Mouse (Mus musculus): ENCODE data around the gene Gm7168. TPM values are rescaled to one million over a fixed set of nuclear protein-coding genes. Genes with fewer than 3 reads are reported as not detected.
"Not testable (repeated sequence)": the region's sequence is repeated elsewhere in the genome, so short reads cannot be mapped to it uniquely, and the experiment has no call there.

The Gm7168 gene
- polyA plus RNA-seq (2015; fragmentation: Nextera tagmentation; extraction: Ambion mirVana): not detected in 2 replicates

- not testable (repeated sequence) for H3K27ac ChIP-seq; H3K4me2 ChIP-seq; H3K4me1 ChIP-seq; H3K4me3 ChIP-seq; H3K9ac ChIP-seq; H3K27me3 ChIP-seq; ATAC-seq (ENCODE audit: insufficient number of reproducible peaks, insufficient read depth, low FRiP score, low TSS enrichment, low read depth); H3K36me3 ChIP-seq; H3K9me3 ChIP-seq
- WGBS: 87% methylated on average over 1 of the region's 2 CpGs
Measured at GRCm38 (mm10) chr17:13948073-13948472, at the start of gene Gm7168. Gene Gm7168, plus strand, starts transcription at chr17:13948373.

DNA sequence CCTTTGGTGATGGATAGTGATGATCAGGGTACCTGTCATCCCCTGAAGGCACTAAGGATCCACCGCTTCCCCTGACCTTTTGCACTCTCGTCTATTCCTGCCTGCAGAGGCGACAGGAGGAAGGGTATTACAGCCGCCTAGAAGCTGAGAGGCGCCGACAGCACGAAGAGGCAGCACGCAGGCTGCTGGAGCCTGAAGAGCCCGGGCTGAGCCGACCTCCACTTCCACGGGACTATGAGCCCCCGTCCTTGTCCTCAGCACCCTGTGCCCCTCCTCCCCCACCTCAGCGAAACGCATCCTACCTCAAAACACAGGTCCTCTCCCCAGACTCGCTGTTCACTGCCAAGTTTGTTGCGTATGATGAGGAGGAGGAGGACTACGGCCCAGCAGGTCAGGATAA, 49.3 kb upstream of the Gm7168 start:
- Histone ChIP-seq H3K27me3 (no peaks in the 10 kb centered on the region), H3K36me3 (peaks cover 41% of the 10 kb centered on the region), H3K9me3 (no peaks in the 10 kb centered on the region), H3K4me1 (no peaks in the 10 kb centered on the region), H3K27ac (no peak overlapping the region), H3K9ac (no peak overlapping the region), H3K4me3 (no peak overlapping the region), H3K4me2 (no peak overlapping the region)
- no peak for ATAC-seq (ENCODE audit: insufficient number of reproducible peaks, insufficient read depth, low FRiP score, low TSS enrichment, low read depth)
- 87% methylated on average over 17 of the region's 17 CpGs for WGBS

- Histone ChIP-seq H3K4me2 (no peak overlapping the region), H3K4me3 (no peak overlapping the region), H3K9me3 (no peaks in the 10 kb centered on the region), H3K9ac (no peak overlapping the region), H3K27ac (no peak overlapping the region), H3K4me1 (no peaks in the 10 kb centered on the region), H3K36me3 (peaks cover 41% of the 10 kb centered on the region), H3K27me3 (no peaks in the 10 kb centered on the region)
- 86% methylated on average over 7 of the region's 7 CpGs for WGBS
- no peak for ATAC-seq (ENCODE audit: insufficient number of reproducible peaks, insufficient read depth, low FRiP score, low TSS enrichment, low read depth)
Measured at GRCm38 (mm10) chr17:13899241-13899640, 48.9 kb upstream of the Gm7168 start.

DNA sequence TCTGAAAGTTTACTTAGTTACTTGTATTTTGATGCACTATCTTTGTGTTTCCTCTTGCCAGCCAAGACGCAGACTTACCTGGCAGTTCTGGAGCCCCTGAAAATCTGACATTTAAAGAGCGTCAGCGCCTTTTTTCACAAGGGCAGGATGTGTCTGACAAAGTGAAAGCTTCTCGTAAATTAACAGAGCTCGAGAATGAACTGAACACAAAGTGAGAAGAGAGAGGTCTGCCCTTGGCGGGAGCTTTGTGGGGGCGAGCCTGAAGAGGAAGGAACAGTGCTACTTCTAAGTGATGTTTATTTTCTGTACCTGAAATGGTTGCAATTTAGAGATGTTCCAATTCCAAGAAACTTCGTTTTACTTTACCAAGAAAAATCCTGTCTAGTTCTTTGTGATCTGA, 44.4 kb upstream of the Gm7168 start:
- ATAC-seq (ENCODE audit: insufficient number of reproducible peaks, insufficient read depth, low FRiP score, low TSS enrichment, low read depth): no peak
- WGBS: 92% methylated on average over 8 of the region's 8 CpGs
- Histone ChIP-seq H3K4me3 (no peak overlapping the region), H3K27me3 (no peaks in the 10 kb centered on the region), H3K9me3 (no peaks in the 10 kb centered on the region), H3K27ac (no peak overlapping the region), H3K9ac (no peak overlapping the region), H3K36me3 (peaks cover 46% of the 10 kb centered on the region), H3K4me1 (no peaks in the 10 kb centered on the region), H3K4me2 (no peak overlapping the region)

- Histone ChIP-seq H3K9ac (no peak overlapping the region), H3K36me3 (peaks cover 35% of the 10 kb centered on the region), H3K9me3 (no peaks in the 10 kb centered on the region), H3K27me3 (no peaks in the 10 kb centered on the region), H3K4me3 (no peak overlapping the region), H3K27ac (no peak overlapping the region), H3K4me1 (no peaks in the 10 kb centered on the region), H3K4me2 (no peak overlapping the region)
- 87% methylated on average over 5 of the region's 5 CpGs for WGBS
- ATAC-seq (ENCODE audit: insufficient number of reproducible peaks, insufficient read depth, low FRiP score, low TSS enrichment, low read depth): no peak
Measured at GRCm38 (mm10) chr17:13907082-13907481, 41.1 kb upstream of the Gm7168 start.

DNA sequence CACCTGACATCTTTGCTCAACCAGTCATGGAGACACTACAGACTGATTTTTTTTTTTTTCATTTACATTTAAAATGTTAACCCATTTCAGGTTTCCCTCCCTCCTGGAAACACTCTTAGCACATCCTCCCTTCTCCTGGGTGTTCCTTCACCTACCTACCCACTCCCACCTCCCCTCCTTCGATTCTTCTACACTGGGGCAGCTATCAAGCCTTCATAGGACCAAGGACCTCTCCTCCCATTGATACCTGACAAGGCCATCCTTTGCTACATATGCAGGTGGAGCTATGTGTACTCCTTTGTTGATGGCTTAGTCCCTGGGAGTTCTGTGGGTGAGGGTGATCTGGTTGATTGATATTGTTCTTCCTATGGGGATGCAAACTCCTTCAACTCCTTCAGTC, 40.5 kb upstream of the Gm7168 start:
- Histone ChIP-seq H3K9ac (no peak overlapping the region), H3K9me3 (no peaks in the 10 kb centered on the region), H3K36me3 (peaks cover 32% of the 10 kb centered on the region), H3K4me1 (no peaks in the 10 kb centered on the region), H3K27ac (no peak overlapping the region), H3K27me3 (no peaks in the 10 kb centered on the region), H3K4me3 (no peak overlapping the region), H3K4me2 (no peak overlapping the region)
- ATAC-seq (ENCODE audit: insufficient number of reproducible peaks, insufficient read depth, low FRiP score, low TSS enrichment, low read depth): no peak
- 94% methylated on average over 1 of the region's 1 CpGs for WGBS

GRCm38 (mm10) chr17:13913951-13914350, 34.2 kb upstream of the Gm7168 start:
- Histone ChIP-seq H3K4me3 (no peak overlapping the region), H3K4me2 (no peak overlapping the region), H3K4me1 (no peaks in the 10 kb centered on the region), H3K27me3 (no peaks in the 10 kb centered on the region), H3K9me3 (no peaks in the 10 kb centered on the region), H3K27ac (no peak overlapping the region), H3K9ac (no peak overlapping the region), H3K36me3 (no peaks in the 10 kb centered on the region)
- WGBS: 38% methylated on average over 4 of the region's 4 CpGs
- ATAC-seq (ENCODE audit: insufficient number of reproducible peaks, insufficient read depth, low FRiP score, low TSS enrichment, low read depth): no peak

DNA sequence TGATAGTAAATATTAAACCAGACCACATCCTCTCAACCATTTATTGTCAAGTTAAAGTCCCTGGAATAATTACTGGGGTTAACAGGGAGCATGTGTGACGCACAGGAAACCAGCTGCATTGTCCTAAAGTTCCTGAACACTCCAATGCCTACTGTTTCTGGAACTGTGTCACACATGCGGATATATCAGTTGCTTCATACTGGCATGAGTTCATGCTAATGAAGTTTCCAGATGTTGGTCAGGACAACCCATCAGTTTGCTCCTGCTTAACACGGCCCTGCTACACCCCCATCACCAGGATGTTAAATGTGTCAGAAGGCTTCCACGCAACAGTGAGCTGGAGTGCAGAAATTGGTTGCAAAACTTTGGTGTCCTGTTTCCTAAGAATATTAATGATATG, 33.6 kb upstream of the Gm7168 start:
- Histone ChIP-seq H3K4me2 (no peak overlapping the region), H3K36me3 (no peaks in the 10 kb centered on the region), H3K9me3 (no peaks in the 10 kb centered on the region), H3K27ac (no peak overlapping the region), H3K4me3 (no peak overlapping the region), H3K4me1 (no peaks in the 10 kb centered on the region), H3K9ac (no peak overlapping the region), H3K27me3 (no peaks in the 10 kb centered on the region)
- no peak for ATAC-seq (ENCODE audit: insufficient number of reproducible peaks, insufficient read depth, low FRiP score, low TSS enrichment, low read depth)
- 47% methylated on average over 4 of the region's 4 CpGs for WGBS

DNA sequence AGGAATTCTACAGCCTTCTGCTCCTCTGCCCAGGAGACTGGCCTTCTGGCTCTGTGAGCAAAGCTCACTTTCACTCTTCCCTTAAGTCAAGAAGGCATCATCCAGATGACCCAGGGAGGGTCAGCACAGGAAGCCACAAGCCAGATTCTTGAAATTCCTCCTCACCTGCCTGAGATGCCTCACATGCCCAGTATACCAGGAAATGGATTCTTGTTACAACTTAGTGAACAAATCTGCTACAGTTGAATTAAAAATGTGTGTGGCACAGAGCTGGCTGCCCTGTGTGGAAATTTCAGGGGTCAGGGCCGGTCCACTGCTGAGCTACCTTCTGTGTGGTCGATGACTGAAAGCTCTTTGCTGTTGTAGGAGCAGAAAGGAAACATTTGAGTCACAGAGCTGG, 27.4 kb upstream of the Gm7168 start:
- Histone ChIP-seq H3K4me2 (no peak overlapping the region), H3K36me3 (no peaks in the 10 kb centered on the region), H3K27me3 (no peaks in the 10 kb centered on the region), H3K4me1 (no peaks in the 10 kb centered on the region), H3K9me3 (no peaks in the 10 kb centered on the region), H3K27ac (no peak overlapping the region), H3K9ac (no peak overlapping the region), H3K4me3 (no peak overlapping the region)
- WGBS: 35% methylated on average over 2 of the region's 2 CpGs
- no peak for ATAC-seq (ENCODE audit: insufficient number of reproducible peaks, insufficient read depth, low FRiP score, low TSS enrichment, low read depth)

- H3K4me3 ChIP-seq: no peak overlapping the region
- H3K27me3 ChIP-seq: no peaks in the 10 kb centered on the region
- H3K9me3 ChIP-seq: no peaks in the 10 kb centered on the region
- no peak overlapping the region for H3K4me2 ChIP-seq
- no peak overlapping the region for H3K27ac ChIP-seq
- H3K4me1 ChIP-seq: no peaks in the 10 kb centered on the region
- H3K36me3 ChIP-seq: no peaks in the 10 kb centered on the region
- WGBS: 52% methylated on average over 2 of the region's 2 CpGs
- no peak for ATAC-seq (ENCODE audit: insufficient number of reproducible peaks, insufficient read depth, low FRiP score, low TSS enrichment, low read depth)
- H3K9ac ChIP-seq: no peak overlapping the region
Measured at GRCm38 (mm10) chr17:13923418-13923817, 24.8 kb upstream of the Gm7168 start.

GRCm38 (mm10) chr17:13924588-13924987, 23.6 kb upstream of the Gm7168 start:
- no peak overlapping the region for H3K4me2 ChIP-seq
- H3K36me3 ChIP-seq: no peaks in the 10 kb centered on the region
- ATAC-seq (ENCODE audit: insufficient number of reproducible peaks, insufficient read depth, low FRiP score, low TSS enrichment, low read depth): no peak
- no peak overlapping the region for H3K4me3 ChIP-seq
- no peaks in the 10 kb centered on the region for H3K27me3 ChIP-seq
- H3K27ac ChIP-seq: no peak overlapping the region
- H3K9ac ChIP-seq: no peak overlapping the region
- H3K4me1 ChIP-seq: no peaks in the 10 kb centered on the region
- 92% methylated on average over 2 of the region's 2 CpGs for WGBS
- no peaks in the 10 kb centered on the region for H3K9me3 ChIP-seq

DNA sequence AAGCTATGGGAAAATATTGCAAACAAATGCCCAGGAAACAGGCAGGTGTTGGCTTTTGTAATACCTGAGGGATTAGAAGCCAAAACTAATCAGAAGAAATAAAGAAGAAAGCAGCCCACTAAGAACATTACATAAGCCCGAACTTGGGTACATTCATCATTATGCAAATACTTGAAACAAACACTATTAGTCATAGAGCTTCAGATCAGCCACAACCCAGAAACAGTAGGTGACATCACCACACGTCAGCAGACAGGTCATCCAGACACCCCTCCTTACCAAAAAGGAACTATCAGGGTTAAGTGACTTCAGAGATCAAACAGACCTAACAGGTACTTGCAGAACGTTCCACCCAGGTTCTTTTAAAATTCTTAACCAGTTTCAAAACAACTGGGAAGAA, 22.2 kb upstream of the Gm7168 start:
- Histone ChIP-seq H3K36me3 (no peaks in the 10 kb centered on the region), H3K4me2 (no peak overlapping the region), H3K9ac (no peak overlapping the region), H3K27ac (no peak overlapping the region), H3K9me3 (no peaks in the 10 kb centered on the region), H3K4me1 (no peaks in the 10 kb centered on the region), H3K27me3 (no peaks in the 10 kb centered on the region), H3K4me3 (no peak overlapping the region)
- WGBS: 67% methylated on average over 3 of the region's 3 CpGs
- ATAC-seq (ENCODE audit: insufficient number of reproducible peaks, insufficient read depth, low FRiP score, low TSS enrichment, low read depth): no peak

GRCm38 (mm10) chr17:13930421-13930820, 17.8 kb upstream of the Gm7168 start:
- H3K9me3 ChIP-seq: no peaks in the 10 kb centered on the region
- H3K4me1 ChIP-seq: no peaks in the 10 kb centered on the region
- H3K36me3 ChIP-seq: no peaks in the 10 kb centered on the region
- no peak for ATAC-seq (ENCODE audit: insufficient number of reproducible peaks, insufficient read depth, low FRiP score, low TSS enrichment, low read depth)
- no peak overlapping the region for H3K9ac ChIP-seq
- no peak overlapping the region for H3K27ac ChIP-seq
- H3K27me3 ChIP-seq: no peaks in the 10 kb centered on the region
- no peak overlapping the region for H3K4me2 ChIP-seq
- WGBS: 88% methylated on average over 9 of the region's 9 CpGs
- H3K4me3 ChIP-seq: no peak overlapping the region

All from embryonic facial prominence, embryonic 13.5 days (tissue).